Mouse (Mus musculus): ENCODE data around the gene Ksr1.

- no peak for TF ChIP-seq CTCF (IDR thresholded peaks at IDR 0.05; ENCODE audit: extremely low read depth, insufficient read length, insufficient replicate concordance, low read depth, low read length)
- TF ChIP-seq POLR2A (IDR thresholded peaks at IDR 0.05; ENCODE audit: low read depth, low read length): no peak
Measured at GRCm38 (mm10) chr11:79052769-79053168, 93.4 kb downstream of the Ksr1 start.
